Comparison of ENCODE assay signal across 24 mouse cellular contexts in genomic region chr10:78238297-78238696, GRCm38 (mm10). TPM values are rescaled to one million over a fixed set of nuclear protein-coding genes. Genes with fewer than 3 reads are reported as not detected.
DNase-seq lines count a peak whose midpoint lies in the region; ATAC-seq and TF ChIP-seq lines count a peak whose summit lies in the region.
"Had no signal": no experiment of that assay in that cellular context is flagged by ENCODE, and none has a peak within 500 bp of the region (broad histone marks: within the 10 kb centered on the region; RNA-seq: fewer than 3 reads in every experiment).

No protein-coding gene starts in this region.

- H3K9me3 ChIP-seq in liver, embryonic 15.5 days (replicated peaks), result no peaks in the 10 kb centered on the region
- H3K9me3 ChIP-seq: forebrain, embryonic 13.5 days; heart, embryonic 12.5 days; hindbrain, embryonic 13.5 days; limb, embryonic 12.5 days had no signal

- ATAC-seq in liver, embryonic 15.5 days (ENCODE audit: insufficient read depth), result no peak
- ATAC-seq: CD4-positive, CD25-positive, alpha-beta regulatory T cell, adult 4 months; forebrain, embryonic 13.5 days; lung, postnatal 0 days had no signal

- H3K36me3 ChIP-seq in liver, embryonic 15.5 days (replicated peaks), result peaks cover 16% of the 10 kb centered on the region

- TF ChIP-seq CTCF in layer of hippocampus, adult 2 months (conservative IDR thresholded peaks at IDR 0.05), result no peak

- H3K4me1 ChIP-seq in liver, embryonic 15.5 days (replicated peaks), result peaks cover 99% of the 10 kb centered on the region

- H3K27me3 ChIP-seq in liver, embryonic 15.5 days, result no peaks in the 10 kb centered on the region
- H3K27me3 ChIP-seq: forebrain, embryonic 13.5 days; heart, embryonic 12.5 days; hindbrain, embryonic 13.5 days; limb, embryonic 12.5 days had no signal

- H3K27ac ChIP-seq in layer of hippocampus, adult 2 months, result peak overlapping the region; percentile 51; the same call in 1 of the 2 replicates
- H3K27ac ChIP-seq in liver, embryonic 15.5 days (replicated peaks), result peak overlapping the region; percentile 65
- H3K27ac ChIP-seq: forebrain, embryonic 13.5 days; heart, adult 2 months; hindbrain, embryonic 13.5 days; limb, embryonic 12.5 days had no signal

- no peak overlapping the region for H3K4me2 ChIP-seq in liver, embryonic 15.5 days
- H3K4me2 ChIP-seq: forebrain, embryonic 13.5 days; heart, embryonic 12.5 days; hindbrain, embryonic 13.5 days; limb, embryonic 12.5 days had no signal

- 78% methylated on average over 5 of the region's 5 CpGs for WGBS in liver, embryonic 15.5 days (ENCODE audit: insufficient replicate concordance)

- H3K9ac ChIP-seq in liver, embryonic 15.5 days, result no peak overlapping the region
- H3K9ac ChIP-seq: forebrain, embryonic 13.5 days; heart, embryonic 12.5 days; hindbrain, embryonic 13.5 days; limb, embryonic 12.5 days had no signal

- H3K4me3 ChIP-seq in layer of hippocampus, adult 2 months, result no peak overlapping the region
- no peak overlapping the region for H3K4me3 ChIP-seq in liver, embryonic 15.5 days (replicated peaks)
- H3K4me3 ChIP-seq: erythroblast, embryonic 14.5 days; forebrain, embryonic 13.5 days; heart, adult 2 months; heart, embryonic 12.5 days; hindbrain, embryonic 13.5 days; limb, embryonic 12.5 days had no signal

- DNase-seq in layer of hippocampus, adult 2 months (ENCODE audit: low spot score in 2 of 2), result no peak
- DNase-seq in layer of hippocampus, adult 18-20 months (ENCODE audit: low spot score in 2 of 2), result no peak
- peak; percentile 62 for DNase-seq in right cerebral cortex, adult 18-20 months
- no peak for DNase-seq in right cerebral cortex, postnatal 25 days
- no peak for DNase-seq in urinary bladder, postnatal 4 days (ENCODE audit: low spot score in 2 of 2)
- no peak for DNase-seq in kidney, postnatal 14 days
- DNase-seq: adrenal gland, postnatal 14 days; cerebellum, adult 11-12 months; heart, adult 2 months; heart, postnatal 4 days; kidney, adult 18-20 months; kidney, postnatal 4 days; layer of hippocampus, adult 9-11 months; lung, postnatal 4 days; midbrain, embryonic 14.5 days; retina, postnatal 1 day had no signal

RNA-seq across cellular contexts. Expression of gene Trappc10, which starts 6.1 kb away (rescaled TPM):
- 10 to 100 TPM; 83.4 to 84.1 TPM for total RNA-seq in layer of hippocampus, adult 2 months (2021)
- 10 to 100 TPM; 81.2 to 86.4 TPM for total RNA-seq in layer of hippocampus, adult 18-20 months (2021)
- 15.7 and 15.9 TPM in 2 replicates for polyA plus RNA-seq in liver, embryonic 15.5 days (2015; fragmentation: Nextera tagmentation; extraction: Ambion mirVana)

RNA-seq across cellular contexts. Expression of gene Pwp2, which starts 53.3 kb away (rescaled TPM):
- 10 to 100 TPM; 19.7 to 19.9 TPM for total RNA-seq in layer of hippocampus, adult 2 months (2021)
- 10 to 100 TPM; 19.7 to 20.5 TPM for total RNA-seq in layer of hippocampus, adult 18-20 months (2021)
- 10.5 and 11.4 TPM in 2 replicates for polyA plus RNA-seq in liver, embryonic 15.5 days (2015; fragmentation: Nextera tagmentation; extraction: Ambion mirVana)
